Mouse (Mus musculus) limb, embryonic 15.5 days (tissue): ENCODE measurements around the gene Wwp2. TPM values are rescaled to one million over a fixed set of nuclear protein-coding genes. Genes with fewer than 3 reads are reported as not detected.

Experiments used
- ATAC-seq: fragments of 200-750 bp; cut with Nextera tagmentation; 2 replicates; pipeline ENCODE4 v1.8.0; 2017; ENCODE audit warnings: low read depth, moderate TSS enrichment; ENCODE audit not compliant: insufficient number of reproducible peaks, low FRiP score, low TSS enrichment
- H3K27ac ChIP-seq: fragments of 300-500 bp; sonication (generic); 2 replicates; pipeline ENCODE4 v1.5.1; 2015; ENCODE audit warnings: moderate library complexity, mild to moderate bottlenecking, inconsistent platforms
- H3K27me3 ChIP-seq: fragments of 300-500 bp; sonication (generic); 2 replicates; pipeline ENCODE4 v1.6.1; 2015; ENCODE audit warnings: inconsistent platforms
- H3K36me3 ChIP-seq: fragments of 300-500 bp; sonication (generic); 2 replicates; pipeline ENCODE4 v1.6.1; 2015; ENCODE audit warnings: inconsistent platforms
- H3K4me1 ChIP-seq: fragments of 300-500 bp; sonication (generic); 2 replicates; pipeline ENCODE4 v1.6.1; 2015; ENCODE audit warnings: inconsistent platforms
- H3K4me2 ChIP-seq: fragments of 300-500 bp; sonication (generic); 2 replicates; pipeline ENCODE4 v1.6.1; 2015; ENCODE audit warnings: mild to moderate bottlenecking, inconsistent platforms
- H3K4me3 ChIP-seq: fragments of 300-500 bp; sonication (generic); 2 replicates; pipeline ENCODE4 v1.5.1; 2015; ENCODE audit warnings: mild to moderate bottlenecking, inconsistent platforms
- H3K9ac ChIP-seq: fragments of 300-500 bp; sonication (generic); 2 replicates; pipeline ENCODE4 v1.6.1; 2015; ENCODE audit warnings: inconsistent platforms
- H3K9me3 ChIP-seq: fragments of 300-500 bp; sonication (generic); 2 replicates; pipeline ENCODE4 v1.6.1; 2016; ENCODE audit warnings: inconsistent platforms
- WGBS: fragments of 180-500 bp; shearing (Covaris S2); methylation state at CpG from one replicate; pipeline ENCODE4 v1.1.7; 2015; 5-methylcytosine and 5-hydroxymethylcytosine counted together
- polyA plus RNA-seq: library from polyadenylated mRNA; unstranded; fragments of >200 nt; fragmentation: Nextera tagmentation; extraction: Ambion mirVana; gene quantifications from 2 replicates; pipeline ENCODE4 v1.2.1, GENCODE M21; 2015

Gene Wwp2
- polyA plus RNA-seq, 1 experiment from 2014 or later = 119 TPM

DNA sequence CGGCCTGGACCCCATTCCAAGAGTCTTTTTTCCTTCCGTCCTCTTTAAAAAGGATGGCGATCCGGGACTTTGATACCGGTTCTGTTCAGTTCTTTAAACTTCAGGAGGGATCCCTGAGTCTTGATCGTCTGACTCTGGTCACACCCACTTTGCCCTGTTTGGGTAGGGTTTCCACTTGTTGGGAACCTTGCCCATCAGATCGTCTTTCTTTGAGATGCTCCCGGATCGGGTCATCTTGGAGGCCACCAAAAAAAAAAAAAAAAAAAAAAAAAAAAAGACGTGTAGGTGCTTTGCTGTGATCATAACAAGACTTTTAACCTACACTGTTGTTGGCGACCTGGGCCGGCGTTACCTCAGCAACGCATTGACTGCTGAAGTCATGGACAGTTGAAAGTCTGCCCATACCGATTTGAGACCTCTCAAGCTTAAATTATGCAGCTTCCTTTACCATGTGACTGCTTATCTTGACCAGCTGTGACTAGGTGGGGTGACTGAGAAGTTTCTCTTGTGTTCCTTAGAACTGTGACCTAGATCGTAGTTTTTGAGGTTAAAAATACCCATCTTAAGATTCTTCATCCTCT lies 766 bp downstream of the Wwp2 start:
- Histone ChIP-seq H3K4me1 (peaks cover 12% of the 10 kb centered on the region), H3K4me3 (peak overlapping the region; percentile 90), H3K27me3 (no peaks in the 10 kb centered on the region), H3K4me2 (peak overlapping the region; percentile 71), H3K36me3 (no peaks in the 10 kb centered on the region), H3K27ac (peak overlapping the region; percentile 92), H3K9me3 (no peaks in the 10 kb centered on the region), H3K9ac (peak overlapping the region; percentile 89)
- WGBS = 7% methylated on average over 16 of the region's 16 CpGs
- no peak for ATAC-seq

DNA sequence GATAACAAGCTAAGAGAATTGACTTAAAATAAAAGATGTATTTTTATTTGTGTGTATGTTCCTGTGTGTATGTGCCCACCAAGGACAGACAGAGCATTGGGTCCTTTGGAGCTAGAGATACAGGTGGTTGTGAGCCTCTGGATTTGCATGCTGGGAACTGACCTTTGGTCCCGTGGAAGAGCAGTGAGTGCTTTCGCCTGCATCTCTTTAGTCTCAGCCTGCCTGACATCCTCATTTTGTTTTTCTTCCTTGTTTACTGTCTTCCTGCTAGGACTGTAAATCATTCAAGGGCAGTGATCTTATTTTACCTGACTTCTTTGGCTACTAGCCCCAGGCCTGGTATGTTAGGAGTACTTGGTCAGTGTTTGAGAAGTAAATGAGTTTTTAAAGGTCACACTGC lies 1.5 kb downstream of the Wwp2 start:
- Histone ChIP-seq H3K9me3 (no peaks in the 10 kb centered on the region; the same call in 1 of the 2 replicates), H3K4me1 (peaks cover 12% of the 10 kb centered on the region), H3K36me3 (no peaks in the 10 kb centered on the region), H3K4me2 (no peak overlapping the region), H3K4me3 (no peak overlapping the region), H3K9ac (no peak overlapping the region), H3K27me3 (no peaks in the 10 kb centered on the region), H3K27ac (no peak overlapping the region)
- ATAC-seq = no peak
- WGBS = 76% methylated on average over 2 of the region's 2 CpGs

DNA sequence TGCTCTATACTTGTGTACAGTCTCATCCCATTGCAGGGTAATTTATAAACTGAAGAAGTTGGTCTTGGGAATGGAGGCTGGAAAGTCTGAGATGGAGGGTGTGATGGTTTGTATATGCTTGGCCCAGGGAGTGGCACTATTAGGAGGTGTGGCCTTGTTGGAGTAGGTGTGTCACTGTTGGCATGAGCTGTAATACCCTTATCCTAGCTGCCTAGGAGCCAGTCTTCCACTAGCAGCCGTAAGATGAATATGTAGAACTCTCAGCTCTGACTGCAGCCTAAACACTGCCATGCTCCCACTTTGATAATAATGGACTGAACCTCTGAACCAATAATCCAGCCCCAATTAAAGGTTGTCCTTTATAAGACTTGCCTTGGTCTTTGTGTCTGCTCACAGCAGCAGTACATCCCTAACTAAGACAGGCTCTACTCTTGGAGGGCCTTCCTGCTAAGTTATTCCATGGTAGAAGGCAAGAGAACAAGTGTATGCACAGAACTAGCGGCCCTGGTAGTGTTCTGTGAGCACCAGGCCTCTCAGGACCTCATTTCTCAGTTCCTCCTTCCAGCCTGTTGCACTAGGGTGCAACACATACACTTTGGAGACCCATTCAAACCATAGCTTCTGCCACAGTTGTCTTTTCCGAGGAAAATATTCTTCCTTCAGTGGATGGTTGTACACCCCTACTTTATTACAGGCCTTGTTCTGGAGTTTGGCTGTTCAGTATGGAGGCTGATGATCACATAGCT lies 3.9 kb downstream of the Wwp2 start:
- Histone ChIP-seq H3K27me3 (no peaks in the 10 kb centered on the region), H3K9ac (no peak overlapping the region), H3K4me3 (no peak overlapping the region), H3K9me3 (no peaks in the 10 kb centered on the region; the same call in 1 of the 2 replicates), H3K36me3 (no peaks in the 10 kb centered on the region), H3K27ac (no peak overlapping the region), H3K4me2 (no peak overlapping the region), H3K4me1 (peaks cover 16% of the 10 kb centered on the region)
- WGBS = 86% methylated on average over 3 of the region's 3 CpGs
- ATAC-seq = no peak

DNA sequence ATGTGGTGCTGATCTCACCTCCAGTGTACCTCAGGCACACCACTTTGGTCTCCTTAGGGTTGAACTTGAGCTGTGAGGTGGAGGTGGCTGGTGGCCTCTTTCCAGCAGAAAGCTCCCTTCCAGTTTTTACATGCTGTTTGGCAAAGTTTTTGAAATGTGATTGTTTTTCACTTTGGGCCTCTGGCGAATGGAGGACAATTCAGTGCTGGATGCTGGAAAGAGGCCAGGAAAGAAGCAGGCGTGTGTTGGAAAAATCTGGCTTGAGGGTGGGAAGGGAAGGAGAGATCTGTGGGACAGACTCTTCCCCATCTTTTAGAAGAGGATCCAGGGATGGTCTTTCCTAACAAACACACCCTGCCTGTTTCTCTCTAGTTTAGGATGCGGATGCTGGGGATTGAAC lies 8.5 kb downstream of the Wwp2 start:
- H3K27ac ChIP-seq = peak overlapping the region; percentile 78; the same call in 1 of the 2 replicates
- no peaks in the 10 kb centered on the region for H3K36me3 ChIP-seq
- no peak overlapping the region for H3K4me2 ChIP-seq
- no peaks in the 10 kb centered on the region; the same call in 1 of the 2 replicates for H3K9me3 ChIP-seq
- no peak overlapping the region for H3K9ac ChIP-seq
- ATAC-seq = no peak
- 51% methylated on average over 3 of the region's 3 CpGs for WGBS
- peaks cover 12% of the 10 kb centered on the region for H3K4me1 ChIP-seq
- H3K4me3 ChIP-seq = no peak overlapping the region
- no peaks in the 10 kb centered on the region for H3K27me3 ChIP-seq

DNA sequence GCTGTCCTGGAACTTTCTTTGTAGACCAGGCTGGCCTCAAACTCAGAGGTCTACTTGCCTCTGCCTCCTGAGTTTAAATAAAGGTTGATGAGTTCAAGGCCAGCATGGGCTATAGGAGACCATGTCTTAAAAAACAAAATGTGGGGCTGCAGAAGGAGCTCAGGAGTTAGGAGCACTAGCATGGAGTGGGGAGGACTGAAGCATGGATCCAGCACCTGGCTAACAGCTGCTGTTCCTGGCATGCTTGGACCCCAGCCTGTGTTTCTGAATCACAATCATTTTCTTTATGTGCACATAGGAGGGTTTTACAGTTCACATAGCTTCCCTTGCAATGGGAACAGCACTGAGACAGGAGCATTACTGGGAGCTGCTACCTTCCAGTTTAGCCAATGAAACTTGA lies 11.5 kb downstream of the Wwp2 start:
- H3K4me2 ChIP-seq = no peak overlapping the region
- no peak overlapping the region for H3K4me3 ChIP-seq
- no peaks in the 10 kb centered on the region; the same call in 1 of the 2 replicates for H3K9me3 ChIP-seq
- no peak for ATAC-seq
- H3K9ac ChIP-seq = no peak overlapping the region
- no peaks in the 10 kb centered on the region for H3K27me3 ChIP-seq
- peaks cover 9% of the 10 kb centered on the region for H3K4me1 ChIP-seq
- H3K27ac ChIP-seq = no peak overlapping the region
- H3K36me3 ChIP-seq = no peaks in the 10 kb centered on the region

DNA sequence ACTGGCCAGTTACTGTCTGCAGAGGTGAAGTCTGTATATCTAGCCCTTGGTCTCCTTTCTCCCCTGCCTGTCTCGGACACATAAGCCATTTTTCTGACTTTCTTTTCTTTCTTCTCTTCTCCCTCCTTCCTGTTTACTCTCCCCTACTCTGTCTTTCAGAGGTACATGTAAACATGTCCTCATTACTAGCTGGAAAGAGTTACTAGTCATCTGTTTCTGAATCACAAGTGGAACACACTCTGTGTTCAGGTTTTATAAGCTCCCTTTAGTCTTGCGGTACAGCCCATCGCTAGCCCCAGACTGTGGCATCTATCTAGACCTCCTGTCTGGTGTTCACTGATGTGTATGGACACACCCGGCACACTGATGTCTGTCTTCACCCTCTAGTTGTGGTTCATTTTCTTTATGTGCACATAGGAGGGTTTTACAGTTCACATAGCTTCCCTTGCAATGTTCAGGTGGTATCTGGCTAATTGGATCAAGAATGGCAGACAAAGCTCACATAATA lies 12.3 kb downstream of the Wwp2 start:
- peaks cover 9% of the 10 kb centered on the region for H3K4me1 ChIP-seq
- H3K9ac ChIP-seq = no peak overlapping the region
- H3K4me3 ChIP-seq = no peak overlapping the region
- H3K27ac ChIP-seq = no peak overlapping the region
- no peaks in the 10 kb centered on the region for H3K27me3 ChIP-seq
- H3K4me2 ChIP-seq = no peak overlapping the region
- H3K36me3 ChIP-seq = peaks cover 2% of the 10 kb centered on the region; the same call in 1 of the 2 replicates
- ATAC-seq = no peak
- WGBS = 78% methylated on average over 4 of the region's 4 CpGs
- H3K9me3 ChIP-seq = no peaks in the 10 kb centered on the region

DNA sequence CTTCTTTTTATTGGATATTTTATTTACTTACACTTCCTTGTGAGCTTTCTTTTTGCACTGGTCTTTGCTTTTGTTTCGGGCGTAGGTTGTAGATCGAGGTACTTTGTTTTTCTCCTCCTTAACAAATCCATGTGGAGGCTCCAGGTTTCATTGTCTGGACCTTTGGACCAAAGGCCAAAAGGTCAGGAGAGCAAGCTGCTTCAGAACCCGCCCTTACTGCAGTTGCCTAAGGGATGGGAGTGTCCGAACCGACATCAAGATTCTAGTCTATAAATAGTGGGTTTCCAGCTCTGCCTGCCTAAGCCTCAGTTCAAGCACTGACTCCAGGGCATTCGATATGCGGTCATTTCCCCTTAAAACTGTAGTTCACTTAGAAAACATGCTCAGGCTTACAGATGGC lies 13.0 kb downstream of the Wwp2 start:
- peaks cover 9% of the 10 kb centered on the region for H3K4me1 ChIP-seq
- peaks cover 7% of the 10 kb centered on the region; the same call in 1 of the 2 replicates for H3K36me3 ChIP-seq
- no peak overlapping the region for H3K27ac ChIP-seq
- no peak overlapping the region for H3K4me3 ChIP-seq
- no peak overlapping the region for H3K9ac ChIP-seq
- 50% methylated on average over 8 of the region's 8 CpGs for WGBS
- no peak overlapping the region for H3K4me2 ChIP-seq
- no peak for ATAC-seq
- no peaks in the 10 kb centered on the region for H3K9me3 ChIP-seq
- H3K27me3 ChIP-seq = no peaks in the 10 kb centered on the region

DNA sequence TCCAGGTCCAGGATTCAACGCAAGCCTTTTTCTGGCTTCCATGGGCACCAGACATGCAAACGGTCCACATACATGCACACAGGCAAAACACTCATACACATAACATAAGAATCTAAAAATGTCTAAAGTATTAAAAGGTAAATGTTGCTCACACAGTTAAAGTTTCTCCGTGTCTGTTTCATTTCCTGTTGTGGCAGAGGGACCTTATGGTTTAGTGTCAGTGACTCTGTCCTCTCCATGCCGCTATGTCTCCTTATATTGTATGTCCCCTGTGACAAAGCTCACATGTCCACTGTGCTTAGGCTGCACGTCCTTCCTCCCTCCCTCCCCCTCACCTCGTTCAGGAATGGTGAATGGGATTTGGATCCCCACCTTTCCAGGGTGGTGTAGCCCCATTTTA lies 13.5 kb downstream of the Wwp2 start:
- Histone ChIP-seq H3K9me3 (no peaks in the 10 kb centered on the region), H3K9ac (no peak overlapping the region), H3K4me1 (peaks cover 6% of the 10 kb centered on the region), H3K4me3 (no peak overlapping the region), H3K27me3 (no peaks in the 10 kb centered on the region), H3K4me2 (no peak overlapping the region), H3K36me3 (peaks cover 7% of the 10 kb centered on the region; the same call in 1 of the 2 replicates), H3K27ac (no peak overlapping the region)
- no peak for ATAC-seq
- WGBS = 67% methylated on average over 6 of the region's 6 CpGs

DNA sequence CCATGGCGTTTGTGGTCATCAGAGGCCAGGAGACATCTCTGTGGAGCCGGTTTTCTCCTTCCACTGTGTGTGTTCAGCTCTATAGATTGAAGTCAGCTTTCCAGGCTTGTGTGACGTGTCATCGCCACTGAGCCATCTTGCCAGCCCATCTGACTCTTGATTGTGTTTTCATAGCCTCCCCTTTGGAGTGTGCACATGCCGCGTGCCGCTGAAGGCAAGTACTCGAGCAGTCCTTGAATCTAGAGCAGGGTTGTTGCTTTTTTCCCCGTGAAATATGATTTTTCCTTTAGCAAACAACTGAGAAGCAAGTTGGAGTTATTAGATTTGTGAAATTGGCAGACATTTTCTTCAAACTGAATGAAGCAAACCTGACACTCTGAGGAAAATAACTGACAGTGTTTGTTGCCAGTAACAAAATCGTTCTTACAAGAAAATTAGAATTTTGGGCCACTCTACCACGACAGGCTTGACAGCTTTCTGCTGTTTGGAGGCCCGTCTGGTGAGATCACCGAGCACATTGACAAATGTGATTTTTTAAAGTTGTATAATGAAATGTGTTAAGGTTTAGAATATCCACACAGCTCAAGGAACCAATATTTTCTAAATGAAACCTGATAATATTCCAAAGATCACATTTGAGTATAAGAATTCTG lies 15.4 kb downstream of the Wwp2 start:
- peaks cover 6% of the 10 kb centered on the region for H3K4me1 ChIP-seq
- peaks cover 10% of the 10 kb centered on the region; the same call in 1 of the 2 replicates for H3K36me3 ChIP-seq
- H3K4me2 ChIP-seq = no peak overlapping the region
- no peak overlapping the region for H3K9ac ChIP-seq
- H3K27ac ChIP-seq = no peak overlapping the region
- no peak for ATAC-seq
- H3K9me3 ChIP-seq = no peaks in the 10 kb centered on the region
- H3K27me3 ChIP-seq = no peaks in the 10 kb centered on the region
- 85% methylated on average over 13 of the region's 13 CpGs for WGBS
- H3K4me3 ChIP-seq = no peak overlapping the region

DNA sequence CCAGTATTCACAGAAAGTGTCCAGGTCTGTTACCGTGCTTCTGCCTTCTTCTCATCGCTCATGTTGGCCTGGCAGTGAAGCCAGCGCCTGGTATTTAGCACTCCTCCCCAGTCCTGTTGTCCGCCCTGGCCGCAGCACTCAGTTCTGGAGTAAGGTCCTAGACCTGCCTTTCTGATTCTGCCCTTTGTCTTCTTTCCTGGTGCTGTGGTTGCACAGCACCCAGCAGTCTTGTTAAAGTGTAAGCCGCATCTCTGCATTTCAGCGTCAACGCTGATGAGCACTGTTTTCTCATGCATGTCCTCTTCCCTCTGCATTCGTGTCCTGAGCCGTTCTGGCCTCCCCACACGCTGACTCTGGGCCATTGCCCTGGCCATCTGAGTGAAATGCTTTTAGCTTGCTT lies 17.2 kb downstream of the Wwp2 start:
- Histone ChIP-seq H3K9me3 (no peaks in the 10 kb centered on the region), H3K4me1 (peaks cover 6% of the 10 kb centered on the region), H3K9ac (no peak overlapping the region), H3K4me2 (no peak overlapping the region), H3K4me3 (no peak overlapping the region), H3K36me3 (peaks cover 22% of the 10 kb centered on the region; the same call in 1 of the 2 replicates), H3K27ac (no peak overlapping the region), H3K27me3 (no peaks in the 10 kb centered on the region)
- ATAC-seq = no peak
- 95% methylated on average over 11 of the region's 11 CpGs for WGBS

DNA sequence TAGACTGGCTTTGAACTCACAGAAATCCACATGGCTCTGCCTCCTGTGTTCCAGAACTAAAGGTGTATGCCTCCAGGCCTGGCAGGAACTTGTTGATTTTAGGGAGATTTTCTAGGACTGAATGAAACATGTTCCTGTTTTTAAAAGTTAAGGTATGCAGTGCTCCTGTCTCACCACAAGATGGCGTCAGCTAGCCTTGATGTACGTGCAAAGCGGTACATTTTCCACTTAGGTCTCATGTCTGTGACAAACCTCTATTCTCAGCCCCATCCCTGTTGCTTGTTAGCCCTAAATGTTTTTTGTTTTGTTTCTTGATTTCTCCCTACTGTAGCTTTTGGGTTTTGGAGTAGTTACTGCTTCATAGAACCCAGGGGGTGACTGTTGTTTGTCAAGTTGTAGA lies 19.1 kb downstream of the Wwp2 start:
- no peak for ATAC-seq
- peaks cover 22% of the 10 kb centered on the region for H3K36me3 ChIP-seq

DNA sequence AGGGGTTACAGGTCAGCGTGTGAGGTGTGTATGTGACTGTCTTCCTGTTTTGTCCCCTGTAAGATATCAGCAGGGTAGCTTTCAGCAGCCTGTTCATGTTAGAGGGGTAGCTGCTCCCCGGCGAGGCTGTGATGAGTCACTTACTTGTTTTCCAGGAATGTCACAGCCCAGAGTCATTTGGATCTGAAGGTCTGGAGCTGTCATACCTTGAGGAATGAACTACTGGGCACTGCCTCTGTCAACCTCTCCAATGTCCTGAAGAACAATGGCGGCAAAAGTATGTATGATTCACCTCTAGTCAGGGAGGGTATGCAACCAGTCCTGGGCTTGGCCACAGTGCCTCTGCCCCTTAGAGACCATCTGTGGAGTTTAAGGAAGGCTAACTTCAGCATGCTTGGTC lies 21.6 kb downstream of the Wwp2 start:
- WGBS = 75% methylated on average over 4 of the region's 4 CpGs
- ATAC-seq = no peak

More for the DNA sequence above, 19.1 kb downstream of the Wwp2 start:
- no peaks in the 10 kb centered on the region for H3K4me1 ChIP-seq
- no peaks in the 10 kb centered on the region for H3K27me3 ChIP-seq
- H3K9me3 ChIP-seq = no peaks in the 10 kb centered on the region
- H3K4me3 ChIP-seq = no peak overlapping the region
- H3K9ac ChIP-seq = no peak overlapping the region
- H3K27ac ChIP-seq = peak overlapping the region; percentile 28
- H3K4me2 ChIP-seq = no peak overlapping the region
- WGBS = 7% methylated on average over 3 of the region's 3 CpGs

More for the DNA sequence above, 21.6 kb downstream of the Wwp2 start:
- no peaks in the 10 kb centered on the region for H3K27me3 ChIP-seq
- no peaks in the 10 kb centered on the region for H3K9me3 ChIP-seq
- H3K36me3 ChIP-seq = peaks cover 33% of the 10 kb centered on the region
- H3K9ac ChIP-seq = no peak overlapping the region
- no peak overlapping the region for H3K4me2 ChIP-seq
- no peaks in the 10 kb centered on the region for H3K4me1 ChIP-seq
- H3K27ac ChIP-seq = peak overlapping the region; percentile 73
- H3K4me3 ChIP-seq = no peak overlapping the region
